Mouse (Mus musculus): ENCODE results near the gene Gtf2h4. TPM values are rescaled to one million over a fixed set of nuclear protein-coding genes. Genes with fewer than 3 reads are reported as not detected.

Gtf2h4 gene
- polyA plus RNA-seq, 1 experiment from 2014 or later: 29.2 TPM

GRCm38 (mm10) chr17:35703751-35704271, 30.3 kb upstream of the Gtf2h4 start:
- Histone ChIP-seq H3K36me3 (no peaks in the 10 kb centered on the region), H3K4me3 (peak overlapping the region; percentile 77), H3K9ac (peak overlapping the region; percentile 76), H3K27me3 (no peaks in the 10 kb centered on the region), H3K9me3 (no peaks in the 10 kb centered on the region), H3K27ac (peak overlapping the region; percentile 99), H3K4me2 (peak overlapping the region; percentile 54), H3K4me1 (replicated peaks) (peaks cover 50% of the 10 kb centered on the region)
- ATAC-seq (ENCODE audit: low FRiP score): peak; percentile 64
- WGBS: under 1% methylated on average over 14 of the region's 14 CpGs

GRCm38 (mm10) chr17:35703065-35703464, 29.5 kb upstream of the Gtf2h4 start:
- H3K9me3 ChIP-seq: no peaks in the 10 kb centered on the region
- H3K27me3 ChIP-seq: no peaks in the 10 kb centered on the region
- H3K4me1 ChIP-seq (replicated peaks): peaks cover 57% of the 10 kb centered on the region
- peak overlapping the region; percentile 99 for H3K27ac ChIP-seq
- 5% methylated on average over 2 of the region's 2 CpGs for WGBS
- H3K36me3 ChIP-seq: no peaks in the 10 kb centered on the region
- peak overlapping the region; percentile 77 for H3K4me3 ChIP-seq
- peak overlapping the region; percentile 97 for H3K9ac ChIP-seq
- no peak for ATAC-seq (ENCODE audit: low FRiP score)
- peak overlapping the region; percentile 76 for H3K4me2 ChIP-seq

GRCm38 (mm10) chr17:35702605-35703004, 29.1 kb upstream of the Gtf2h4 start:
- H3K36me3 ChIP-seq: no peaks in the 10 kb centered on the region
- H3K4me1 ChIP-seq (replicated peaks): peaks cover 62% of the 10 kb centered on the region
- H3K9me3 ChIP-seq: no peaks in the 10 kb centered on the region
- H3K27me3 ChIP-seq: no peaks in the 10 kb centered on the region
- no peak for ATAC-seq (ENCODE audit: low FRiP score)
- H3K4me3 ChIP-seq: peak overlapping the region; percentile 77
- peak overlapping the region; percentile 76 for H3K4me2 ChIP-seq
- WGBS: 0% methylated on average over 4 of the region's 4 CpGs
- H3K9ac ChIP-seq: peak overlapping the region; percentile 97
- peak overlapping the region; percentile 99 for H3K27ac ChIP-seq

- Histone ChIP-seq H3K27me3 (no peaks in the 10 kb centered on the region), H3K4me1 (replicated peaks) (peaks cover 68% of the 10 kb centered on the region), H3K36me3 (no peaks in the 10 kb centered on the region), H3K27ac (peak overlapping the region; percentile 99), H3K4me3 (peak overlapping the region; percentile 77), H3K4me2 (peak overlapping the region; percentile 76), H3K9ac (peak overlapping the region; percentile 97), H3K9me3 (no peaks in the 10 kb centered on the region)
- 3% methylated on average over 16 of the region's 16 CpGs for WGBS
- ATAC-seq (ENCODE audit: low FRiP score): no peak
Measured at GRCm38 (mm10) chr17:35701978-35702461, 28.5 kb upstream of the Gtf2h4 start.

GRCm38 (mm10) chr17:35701203-35701977, 27.9 kb upstream of the Gtf2h4 start:
- peak overlapping the region; percentile 76 for H3K4me2 ChIP-seq
- ATAC-seq (ENCODE audit: low FRiP score): no peak
- no peaks in the 10 kb centered on the region for H3K27me3 ChIP-seq
- no peaks in the 10 kb centered on the region for H3K36me3 ChIP-seq
- peaks cover 74% of the 10 kb centered on the region for H3K4me1 ChIP-seq (replicated peaks)
- H3K27ac ChIP-seq: peak overlapping the region; percentile 99
- H3K9me3 ChIP-seq: no peaks in the 10 kb centered on the region
- peak overlapping the region; percentile 77 for H3K4me3 ChIP-seq
- 1% methylated on average over 16 of the region's 16 CpGs for WGBS
- H3K9ac ChIP-seq: peak overlapping the region; percentile 97

- Histone ChIP-seq H3K4me3 (peak overlapping the region; percentile 77), H3K36me3 (peaks cover 6% of the 10 kb centered on the region), H3K4me2 (peak overlapping the region; percentile 76), H3K27me3 (no peaks in the 10 kb centered on the region), H3K9ac (peak overlapping the region; percentile 97), H3K27ac (peak overlapping the region; percentile 99), H3K4me1 (replicated peaks) (peaks cover 79% of the 10 kb centered on the region), H3K9me3 (no peaks in the 10 kb centered on the region)
- under 1% methylated on average over 45 of the region's 66 CpGs for WGBS
- ATAC-seq (ENCODE audit: low FRiP score): peak; percentile 49
Measured at GRCm38 (mm10) chr17:35700371-35700961, 26.9 kb upstream of the Gtf2h4 start.

- H3K27ac ChIP-seq: peak overlapping the region; percentile 99
- peaks cover 11% of the 10 kb centered on the region for H3K36me3 ChIP-seq
- peak overlapping the region; percentile 77 for H3K4me3 ChIP-seq
- H3K4me2 ChIP-seq: peak overlapping the region; percentile 76
- 2% methylated on average over 19 of the region's 19 CpGs for WGBS
- peaks cover 75% of the 10 kb centered on the region for H3K4me1 ChIP-seq (replicated peaks)
- peak overlapping the region; percentile 97 for H3K9ac ChIP-seq
- H3K9me3 ChIP-seq: no peaks in the 10 kb centered on the region
- no peak for ATAC-seq (ENCODE audit: low FRiP score)
- H3K27me3 ChIP-seq: no peaks in the 10 kb centered on the region
Measured at GRCm38 (mm10) chr17:35699919-35700318, 26.4 kb upstream of the Gtf2h4 start.

- peak overlapping the region; percentile 99 for H3K27ac ChIP-seq
- H3K9me3 ChIP-seq: no peaks in the 10 kb centered on the region
- H3K36me3 ChIP-seq: peaks cover 17% of the 10 kb centered on the region
- 18% methylated on average over 5 of the region's 5 CpGs for WGBS
- peak overlapping the region; percentile 76 for H3K4me2 ChIP-seq
- H3K27me3 ChIP-seq: no peaks in the 10 kb centered on the region
- H3K9ac ChIP-seq: peak overlapping the region; percentile 80
- ATAC-seq (ENCODE audit: low FRiP score): no peak
- peaks cover 61% of the 10 kb centered on the region for H3K4me1 ChIP-seq (replicated peaks)
- H3K4me3 ChIP-seq: peak overlapping the region; percentile 77
Measured at GRCm38 (mm10) chr17:35698501-35698883, 25.0 kb upstream of the Gtf2h4 start.

- Histone ChIP-seq H3K9ac (peak overlapping the region; percentile 80), H3K9me3 (no peaks in the 10 kb centered on the region), H3K4me3 (peak overlapping the region; percentile 77), H3K4me2 (peak overlapping the region; percentile 76), H3K27ac (peak overlapping the region; percentile 99), H3K4me1 (replicated peaks) (peaks cover 58% of the 10 kb centered on the region), H3K36me3 (peaks cover 22% of the 10 kb centered on the region), H3K27me3 (no peaks in the 10 kb centered on the region)
- peak; percentile 67 for ATAC-seq (ENCODE audit: low FRiP score)
- under 1% methylated on average over 16 of the region's 16 CpGs for WGBS
Measured at GRCm38 (mm10) chr17:35697759-35698500, 24.4 kb upstream of the Gtf2h4 start.

- Histone ChIP-seq H3K4me3 (peak overlapping the region; percentile 77), H3K4me1 (replicated peaks) (peaks cover 55% of the 10 kb centered on the region), H3K9me3 (no peaks in the 10 kb centered on the region), H3K36me3 (peaks cover 28% of the 10 kb centered on the region), H3K27ac (peak overlapping the region; percentile 99), H3K4me2 (peak overlapping the region; percentile 76), H3K9ac (peak overlapping the region; percentile 80), H3K27me3 (no peaks in the 10 kb centered on the region)
- 11% methylated on average over 1 of the region's 1 CpGs for WGBS
- ATAC-seq (ENCODE audit: low FRiP score): no peak; the same call in 1 of the 2 replicates
Measured at GRCm38 (mm10) chr17:35697429-35697758, 23.9 kb upstream of the Gtf2h4 start.

- Histone ChIP-seq H3K9ac (peak overlapping the region; percentile 80), H3K4me3 (peak overlapping the region; percentile 77), H3K4me1 (replicated peaks) (peaks cover 48% of the 10 kb centered on the region), H3K36me3 (peaks cover 35% of the 10 kb centered on the region), H3K27me3 (no peaks in the 10 kb centered on the region), H3K4me2 (peak overlapping the region; percentile 76), H3K27ac (peak overlapping the region; percentile 99), H3K9me3 (no peaks in the 10 kb centered on the region)
- WGBS: 56% methylated on average over 6 of the region's 6 CpGs
- no peak for ATAC-seq (ENCODE audit: low FRiP score)
Measured at GRCm38 (mm10) chr17:35696691-35697090, 23.2 kb upstream of the Gtf2h4 start.

GRCm38 (mm10) chr17:35695289-35695688, 21.8 kb upstream of the Gtf2h4 start:
- H3K27ac ChIP-seq: no peak overlapping the region
- H3K9me3 ChIP-seq: no peaks in the 10 kb centered on the region
- H3K27me3 ChIP-seq: no peaks in the 10 kb centered on the region
- H3K4me3 ChIP-seq: no peak overlapping the region
- no peak overlapping the region for H3K4me2 ChIP-seq
- peaks cover 41% of the 10 kb centered on the region for H3K4me1 ChIP-seq (replicated peaks)
- peaks cover 49% of the 10 kb centered on the region for H3K36me3 ChIP-seq
- no peak for ATAC-seq (ENCODE audit: low FRiP score)
- no peak overlapping the region for H3K9ac ChIP-seq
- 91% methylated on average over 2 of the region's 2 CpGs for WGBS
